Mouse (Mus musculus): ENCODE measurements around the gene Gm765. TPM values are rescaled to one million over a fixed set of nuclear protein-coding genes. Genes with fewer than 3 reads are reported as not detected.

The Gm765 gene
- not detected for total RNA-seq (2021)
- long read RNA-seq, experiment 1, partial matches to known transcripts = 0 of 1 reads
- long read RNA-seq, experiment 1, other reads (novel, unspliced or antisense) = 1 of 1 reads
- long read RNA-seq, experiment 2 = 0 reads

GRCm38 (mm10) chr6:98342654-98343053, at the start of gene Gm765:
Gene Gm765 (minus strand): TSS chr6:98342754.
- TF ChIP-seq CTCF (conservative IDR thresholded peaks at IDR 0.05) = no peak
- DNase-seq (ENCODE audit: low spot score in 2 of 2) = no peak
- H3K27ac ChIP-seq = no peak within 1 kb of the TSS
- no peak within 1 kb of the TSS for H3K4me3 ChIP-seq

GRCm38 (mm10) chr6:98385487-98385886, 42.9 kb upstream of the Gm765 start:
- no peak overlapping the region for H3K4me3 ChIP-seq
- no peak for TF ChIP-seq CTCF (conservative IDR thresholded peaks at IDR 0.05)
- DNase-seq (ENCODE audit: low spot score in 2 of 2) = peak; percentile 18 to 29
- peak overlapping the region; percentile 8; the same call in 1 of the 2 replicates for H3K27ac ChIP-seq

- H3K4me3 ChIP-seq = no peak overlapping the region; the same call in 1 of the 2 replicates
- peak; percentile 2 to 14 for DNase-seq (ENCODE audit: low spot score in 2 of 2)
- no peak for TF ChIP-seq CTCF (conservative IDR thresholded peaks at IDR 0.05)
- peak overlapping the region; percentile 39; the same call in 1 of the 2 replicates for H3K27ac ChIP-seq
These were observed 41.9 kb upstream of the Gm765 start for GRCm38 (mm10) chr6:98384431-98384830.

GRCm38 (mm10) chr6:98383411-98383810, 40.9 kb upstream of the Gm765 start:
- Histone ChIP-seq H3K27ac (no peak overlapping the region), H3K4me3 (no peak overlapping the region)
- TF ChIP-seq CTCF (conservative IDR thresholded peaks at IDR 0.05) = peak; percentile 81
- peak; percentile 48 to 58 for DNase-seq (ENCODE audit: low spot score in 2 of 2)

DNA sequence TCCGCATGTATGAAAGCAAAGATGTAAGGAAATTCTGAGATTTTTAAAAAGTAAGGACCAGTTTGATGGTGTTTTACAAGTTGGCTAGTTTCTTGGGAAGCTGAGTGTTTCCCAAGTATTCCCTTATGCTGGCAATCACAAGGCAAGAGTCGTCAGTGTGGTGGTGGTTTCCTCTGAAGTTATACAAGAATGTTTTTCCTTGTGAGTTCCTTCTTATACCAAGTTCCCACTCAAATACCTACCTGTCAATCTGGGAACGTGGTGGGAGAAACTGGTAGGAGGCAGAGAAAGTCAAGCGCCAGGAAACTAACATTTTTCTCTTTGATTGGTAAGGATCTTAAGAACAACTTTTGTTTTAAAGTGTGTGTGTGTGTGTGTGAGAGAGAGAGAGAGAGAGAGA, 23.6 kb upstream of the Gm765 start:
- no peak for DNase-seq (ENCODE audit: low spot score in 2 of 2)
- H3K27ac ChIP-seq = no peak overlapping the region
- TF ChIP-seq CTCF (conservative IDR thresholded peaks at IDR 0.05) = no peak
- H3K4me3 ChIP-seq = no peak overlapping the region

- Histone ChIP-seq H3K4me3 (no peak overlapping the region), H3K27ac (no peak overlapping the region)
- TF ChIP-seq CTCF (conservative IDR thresholded peaks at IDR 0.05) = no peak
- DNase-seq (ENCODE audit: low spot score in 2 of 2) = no peak
These were observed 12.7 kb upstream of the Gm765 start for GRCm38 (mm10) chr6:98355271-98355670.

- no peak for TF ChIP-seq CTCF (conservative IDR thresholded peaks at IDR 0.05)
- no peak for DNase-seq (ENCODE audit: low spot score in 2 of 2)
- Histone ChIP-seq H3K27ac (no peak overlapping the region), H3K4me3 (no peak overlapping the region)
These were observed 10.7 kb upstream of the Gm765 start for GRCm38 (mm10) chr6:98353285-98353684.

DNA sequence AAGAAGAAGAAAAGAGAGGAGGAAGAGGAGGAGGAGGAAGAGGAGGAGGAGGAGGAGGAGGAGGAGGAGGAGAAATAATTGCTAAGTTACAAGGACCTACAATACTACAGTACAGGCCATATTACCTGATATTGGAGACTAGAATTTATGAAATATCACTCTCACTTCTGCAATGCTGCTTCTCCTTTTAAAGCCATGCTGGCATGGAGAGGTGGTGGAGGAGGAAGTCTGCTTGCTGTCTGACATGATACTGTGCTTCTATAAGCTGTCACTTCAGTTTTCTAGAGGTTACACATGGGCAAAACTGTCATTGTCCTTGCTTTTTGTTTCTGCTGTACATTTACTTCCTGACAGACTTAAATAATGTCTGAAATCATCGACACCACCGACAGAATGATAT, 9.8 kb downstream of the Gm765 start:
- no peak for DNase-seq (ENCODE audit: low spot score in 2 of 2)
- no peak for TF ChIP-seq CTCF (conservative IDR thresholded peaks at IDR 0.05)
- Histone ChIP-seq H3K27ac (no peak overlapping the region), H3K4me3 (no peak overlapping the region)

GRCm38 (mm10) chr6:98311659-98312058, 30.9 kb downstream of the Gm765 start:
- H3K4me3 ChIP-seq = no peak overlapping the region
- no peak overlapping the region for H3K27ac ChIP-seq
- DNase-seq (ENCODE audit: low spot score in 2 of 2) = no peak
- TF ChIP-seq CTCF (conservative IDR thresholded peaks at IDR 0.05) = no peak

DNA sequence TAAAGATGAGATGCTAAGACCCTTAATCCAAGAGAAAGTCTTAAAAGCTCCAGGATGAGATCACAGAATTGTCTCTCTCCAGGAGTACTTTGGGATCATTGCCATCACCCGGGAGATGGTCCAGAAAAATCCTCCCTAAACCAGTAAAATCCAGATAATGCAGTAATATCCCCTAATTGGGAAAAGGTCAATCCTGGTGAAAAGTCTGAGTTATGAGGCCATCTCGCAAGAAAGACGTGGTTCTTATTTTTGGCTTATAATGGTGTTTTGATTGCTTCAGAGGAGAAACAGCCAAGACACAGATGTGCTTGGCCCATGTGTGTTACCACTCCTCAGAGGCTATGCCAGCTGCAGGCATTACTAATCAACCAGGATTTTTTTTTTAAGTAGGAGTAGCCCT, 34.9 kb downstream of the Gm765 start:
- Histone ChIP-seq H3K4me3 (no peak overlapping the region), H3K27ac (no peak overlapping the region)
- no peak for TF ChIP-seq CTCF (conservative IDR thresholded peaks at IDR 0.05)
- DNase-seq (ENCODE audit: low spot score in 2 of 2) = no peak

DNA sequence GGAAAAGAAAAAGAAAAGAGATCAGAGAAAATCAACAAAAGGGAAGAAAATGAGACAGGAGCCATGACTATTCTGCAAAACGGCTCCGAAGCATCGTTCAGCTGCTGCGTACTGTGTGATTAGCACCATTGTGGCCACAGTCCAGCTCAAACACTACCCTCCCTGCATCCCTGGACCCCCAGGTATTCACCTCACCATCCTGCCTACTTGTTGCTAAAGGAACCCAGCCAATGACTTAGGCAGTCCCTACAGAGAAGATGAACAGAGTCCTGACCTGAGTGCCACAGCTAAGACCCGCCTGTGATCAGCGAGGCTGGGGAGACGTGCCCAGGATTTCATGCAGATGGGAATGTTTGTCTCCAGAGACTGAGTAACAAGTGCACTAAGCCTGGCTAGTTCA, 35.4 kb downstream of the Gm765 start:
- DNase-seq (ENCODE audit: low spot score in 2 of 2) = no peak
- Histone ChIP-seq H3K27ac (no peak overlapping the region), H3K4me3 (no peak overlapping the region)
- no peak for TF ChIP-seq CTCF (conservative IDR thresholded peaks at IDR 0.05)

DNA sequence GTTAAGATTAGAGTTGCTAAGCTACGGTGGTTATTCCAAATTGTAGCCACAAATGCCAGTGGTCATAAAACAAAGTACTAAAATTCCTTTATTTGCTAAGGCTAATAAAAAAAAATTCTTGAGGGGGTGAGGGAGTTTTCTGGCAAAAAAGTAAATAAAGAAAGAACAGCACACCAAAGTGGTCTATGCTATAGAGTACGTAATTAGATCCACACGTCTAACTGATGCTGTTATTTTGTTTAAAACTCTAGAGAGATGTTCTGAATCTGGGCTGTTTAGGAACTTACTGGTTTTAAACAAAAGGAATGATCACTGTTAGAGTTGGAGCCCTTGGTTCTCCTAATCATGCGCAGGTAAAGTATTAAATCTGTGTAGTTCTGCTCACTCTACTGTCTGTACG, 50.5 kb downstream of the Gm765 start:
- H3K27ac ChIP-seq = no peak overlapping the region
- no peak for DNase-seq (ENCODE audit: low spot score in 2 of 2)
- no peak for TF ChIP-seq CTCF (conservative IDR thresholded peaks at IDR 0.05)
- H3K4me3 ChIP-seq = no peak overlapping the region

- no peak for TF ChIP-seq CTCF (conservative IDR thresholded peaks at IDR 0.05)
- no peak for DNase-seq (ENCODE audit: low spot score in 2 of 2)
- no peak overlapping the region for H3K4me3 ChIP-seq
- H3K27ac ChIP-seq = no peak overlapping the region
These were observed 54.2 kb downstream of the Gm765 start for GRCm38 (mm10) chr6:98288316-98288715.

DNA sequence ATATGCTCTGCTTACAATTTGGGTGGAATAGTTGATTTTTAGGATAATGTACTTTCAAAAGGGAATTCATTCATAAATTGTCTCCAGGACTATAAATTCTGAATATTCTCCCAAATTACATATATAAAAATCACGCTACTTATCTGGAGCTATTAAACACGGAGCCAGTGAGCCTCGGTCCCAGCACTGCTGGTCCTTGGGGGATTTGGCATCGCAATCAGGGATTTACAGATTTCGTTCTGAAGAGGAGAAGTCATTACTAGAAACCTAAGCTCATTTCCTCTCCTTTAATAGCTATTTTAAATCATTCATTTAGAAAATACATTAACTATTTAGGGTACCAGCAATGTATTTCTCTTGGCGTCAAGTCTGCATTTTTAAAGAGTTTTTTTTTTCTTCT, 55.0 kb downstream of the Gm765 start:
- DNase-seq (ENCODE audit: low spot score in 2 of 2) = no peak
- no peak for TF ChIP-seq CTCF (conservative IDR thresholded peaks at IDR 0.05)
- Histone ChIP-seq H3K4me3 (no peak overlapping the region), H3K27ac (no peak overlapping the region)

- Histone ChIP-seq H3K4me3 (no peak overlapping the region), H3K27ac (no peak overlapping the region)
- peak in 1 of 2 experiments; percentile 36 for DNase-seq (ENCODE audit: low spot score in 2 of 2)
- no peak for TF ChIP-seq CTCF (conservative IDR thresholded peaks at IDR 0.05)
These were observed 57.4 kb downstream of the Gm765 start for GRCm38 (mm10) chr6:98285190-98285589.
